Mouse (Mus musculus) lung, adult 2 months (tissue): Measurements from ENCODE around the gene Gimap1. TPM values are rescaled to one million over a fixed set of nuclear protein-coding genes. Genes with fewer than 3 reads are reported as not detected.

Experiments used
- DNase-seq: peaks from one replicate; pipeline ENCODE4 v3.0.0; 2022
- H3K4me1 ChIP-seq: fragments of 200-500 bp; 2 replicates; pipeline ENCODE4 v1.6.1; 2011; ENCODE audit warnings: low read length; ENCODE audit not compliant: control insufficient read depth, insufficient read depth
- H3K4me3 ChIP-seq: fragments of 200-500 bp; replicated peaks from 2 replicates; pipeline ENCODE3; 2011; ENCODE audit warnings: low read depth, mild to moderate bottlenecking, control low read depth, low read length; ENCODE audit errors: extremely low read depth
- CTCF ChIP-seq: fragments of 200-500 bp; IDR thresholded peaks from 2 replicates; pipeline ENCODE4 v1.5.1; 2011; ENCODE audit warnings: mild to moderate bottlenecking, low read length, control low read depth; ENCODE audit not compliant: insufficient read depth
- POLR2A ChIP-seq: fragments of 200-500 bp; IDR thresholded peaks from 2 replicates; pipeline ENCODE4 v1.6.1; 2011; ENCODE audit warnings: low read depth, mild to moderate bottlenecking, control low read depth, low read length, borderline replicate concordance; ENCODE audit errors: extremely low read depth
- WGBS: fragments of 180-500 bp; shearing (Covaris S2); methylation state at CpG from one replicate; pipeline ENCODE4 v1.1.7; 2018; 5-methylcytosine and 5-hydroxymethylcytosine counted together
- polyA plus RNA-seq: library from polyadenylated mRNA; depleted of rRNA; stranded (reverse); fragments of >200 nt; gene quantifications from 2 replicates; pipeline ENCODE4 v1.2.3, GENCODE M21; 2012

Gimap1 gene
- polyA plus RNA-seq, 1 experiment, result 29.9 TPM

DNA sequence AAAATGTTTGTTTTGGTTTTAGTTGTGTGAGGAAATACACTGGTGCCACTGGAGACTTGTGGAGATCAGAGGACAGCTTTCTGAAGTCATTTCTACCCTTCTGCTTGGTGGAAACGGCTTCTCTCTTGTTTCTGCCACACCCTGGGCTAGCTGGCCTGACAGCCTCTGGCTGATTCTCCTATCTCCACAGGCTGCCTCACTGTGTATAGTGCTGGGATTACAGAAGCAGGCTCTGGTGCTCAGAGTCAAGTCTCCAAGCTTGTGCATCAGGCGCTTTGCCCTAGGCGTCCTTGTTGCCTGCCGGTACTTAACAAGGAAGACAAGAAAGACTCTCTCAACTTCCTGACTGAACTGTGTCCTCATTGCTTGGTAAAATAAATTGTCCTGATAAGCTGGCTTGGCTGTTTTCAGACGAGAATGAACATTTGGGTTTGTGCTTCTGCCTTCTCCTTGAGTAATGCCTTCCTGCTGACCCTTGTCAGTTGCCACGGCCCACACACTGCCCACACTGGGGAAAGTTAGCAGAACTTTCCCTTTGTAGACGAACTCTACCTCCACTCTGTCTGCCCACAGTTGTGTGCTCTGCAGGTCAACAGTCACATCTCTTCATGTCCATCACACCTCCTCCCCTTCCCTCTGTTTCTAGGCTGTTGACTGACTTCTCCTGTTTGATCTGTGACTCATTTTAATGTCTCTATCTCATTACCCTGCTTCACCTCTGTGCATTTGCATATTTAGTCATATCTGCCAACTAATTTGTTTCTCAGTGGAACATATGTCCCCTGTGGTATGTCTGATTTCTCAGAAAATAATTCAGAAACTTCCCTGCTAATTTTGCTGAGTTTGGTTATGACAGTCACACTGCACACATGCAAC, 8.5 kb downstream of the Gimap1 start:
- DNase-seq, result no peak
- WGBS, result 17% methylated on average over 7 of the region's 7 CpGs
- TF ChIP-seq POLR2A (0 out of 2 replicates have a peak, but pooled peaks have one; percentile 21), CTCF (no peak)

DNA sequence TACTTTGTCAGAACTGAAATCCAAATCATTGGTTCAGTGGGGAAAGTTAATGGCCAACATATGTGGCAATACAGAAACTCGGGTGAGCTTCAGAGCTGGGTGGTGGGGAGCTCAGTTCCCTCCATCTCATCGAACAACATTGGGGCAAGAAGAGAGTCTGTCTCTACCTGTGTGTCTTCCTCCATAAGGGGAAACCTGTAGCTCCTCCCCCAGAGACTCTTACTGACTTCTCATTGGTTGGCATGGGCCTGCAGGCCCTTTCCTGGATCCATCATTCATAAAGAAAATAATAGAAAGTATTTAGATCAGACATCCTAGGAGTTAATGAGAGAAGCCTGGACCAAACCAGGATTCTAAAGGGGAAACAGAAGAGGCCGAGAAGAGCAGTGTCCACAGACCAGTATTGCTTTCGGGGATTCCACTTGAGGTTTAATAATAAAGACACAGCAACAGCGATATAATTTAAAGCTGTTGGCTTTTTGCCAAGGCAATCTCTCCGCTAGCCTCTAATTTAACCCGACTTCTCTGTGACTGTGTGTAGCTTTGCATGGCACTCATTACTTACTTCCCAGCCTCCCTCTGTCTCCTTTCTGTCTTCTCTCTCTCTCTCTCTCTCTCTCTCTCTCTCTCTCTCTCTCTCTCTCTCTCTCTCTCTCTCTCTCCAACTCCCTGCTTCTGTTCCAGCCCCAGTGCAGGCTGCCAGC, 24.9 kb downstream of the Gimap1 start:
- WGBS, result 64% methylated on average over 7 of the region's 7 CpGs
- Histone ChIP-seq H3K4me1 (no peaks in the 10 kb centered on the region), H3K4me3 (no peak overlapping the region)
- TF ChIP-seq CTCF, result no peak
- TF ChIP-seq POLR2A, result no peak
- DNase-seq, result no peak

More for the DNA sequence above, 8.5 kb downstream of the Gimap1 start:
- H3K4me3 ChIP-seq, result peak overlapping the region; percentile 58
- peaks cover 11% of the 10 kb centered on the region for H3K4me1 ChIP-seq

DNA sequence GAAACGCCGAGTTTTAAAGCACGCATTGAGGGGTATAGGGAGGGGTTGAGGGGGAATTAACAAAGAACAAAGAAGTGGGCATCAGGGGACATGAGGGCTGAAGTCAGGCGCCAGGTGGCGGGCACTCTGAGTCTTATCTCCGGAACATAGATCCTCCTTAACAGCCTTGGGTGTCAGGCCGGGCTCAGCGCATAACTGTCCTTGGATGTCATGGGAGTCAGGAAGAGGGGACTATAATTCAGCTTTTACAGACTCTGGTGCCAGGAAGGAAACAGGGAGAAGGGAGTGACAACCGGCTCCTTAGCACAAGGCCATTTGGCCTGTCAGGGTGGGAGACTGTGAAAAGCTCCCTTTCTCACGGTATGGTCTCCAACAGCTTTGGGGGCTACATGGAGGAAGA, 25.6 kb downstream of the Gimap1 start:
- TF ChIP-seq POLR2A (no peak), CTCF (no peak)
- no peak overlapping the region for H3K4me3 ChIP-seq
- no peaks in the 10 kb centered on the region for H3K4me1 ChIP-seq
- WGBS, result 88% methylated on average over 10 of the region's 10 CpGs
- no peak for DNase-seq

DNA sequence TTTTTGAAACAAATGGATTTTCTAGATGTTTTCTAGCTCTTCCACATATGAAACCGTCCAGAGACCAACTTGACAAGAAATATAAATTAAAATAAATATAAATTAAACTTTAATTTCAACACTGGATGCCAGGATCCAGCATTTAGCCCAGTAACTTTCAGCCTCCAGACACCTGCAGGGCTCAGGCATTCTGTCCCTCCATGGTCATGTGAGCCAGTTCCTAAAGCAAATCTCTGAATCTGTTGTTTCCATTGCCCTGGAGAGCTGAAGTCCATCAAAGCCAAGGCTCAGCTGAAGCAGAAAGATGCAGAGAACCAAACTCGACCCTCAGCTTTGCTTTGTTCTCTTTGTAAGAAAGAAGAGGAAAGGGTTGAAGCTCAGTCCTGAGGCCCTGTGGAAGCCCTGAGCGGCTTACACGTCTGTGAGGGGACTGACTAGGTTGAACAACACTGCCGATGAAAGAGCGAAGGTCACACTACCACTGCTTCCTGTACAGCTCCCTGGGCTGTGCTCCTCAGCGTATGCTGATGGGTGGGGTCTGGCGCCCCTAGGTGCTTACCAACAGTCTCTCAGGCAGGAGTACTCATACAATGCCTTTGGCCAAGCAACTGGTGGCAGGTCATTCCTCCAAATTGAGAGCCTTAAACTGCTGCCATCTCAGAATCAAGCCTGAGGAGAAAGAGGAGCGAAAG, 29.5 kb downstream of the Gimap1 start:
- TF ChIP-seq POLR2A (no peak), CTCF (no peak)
- Histone ChIP-seq H3K4me1 (no peaks in the 10 kb centered on the region), H3K4me3 (no peak overlapping the region)
- DNase-seq, result no peak
- WGBS, result 54% methylated on average over 9 of the region's 9 CpGs

DNA sequence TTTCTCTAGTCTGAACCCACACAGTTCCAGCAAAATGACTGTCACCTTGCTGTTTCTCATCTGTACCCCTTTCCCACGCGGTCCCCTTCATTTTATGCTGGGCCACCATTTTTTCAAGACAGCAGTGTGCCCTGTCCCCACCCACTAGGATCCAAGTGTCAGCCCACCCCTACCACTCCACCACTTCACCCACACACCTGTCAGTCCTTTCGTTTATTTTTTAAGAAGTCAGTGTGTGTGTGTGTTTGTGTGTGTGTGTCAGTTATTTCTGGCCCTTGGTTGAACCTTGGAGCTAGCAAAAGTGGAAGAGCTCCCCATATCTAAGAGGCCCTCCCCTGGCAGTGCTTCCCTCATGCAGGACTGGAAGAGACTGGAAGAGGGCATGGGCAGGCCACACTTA, 30.1 kb downstream of the Gimap1 start:
- TF ChIP-seq POLR2A (no peak), CTCF (no peak)

DNA sequence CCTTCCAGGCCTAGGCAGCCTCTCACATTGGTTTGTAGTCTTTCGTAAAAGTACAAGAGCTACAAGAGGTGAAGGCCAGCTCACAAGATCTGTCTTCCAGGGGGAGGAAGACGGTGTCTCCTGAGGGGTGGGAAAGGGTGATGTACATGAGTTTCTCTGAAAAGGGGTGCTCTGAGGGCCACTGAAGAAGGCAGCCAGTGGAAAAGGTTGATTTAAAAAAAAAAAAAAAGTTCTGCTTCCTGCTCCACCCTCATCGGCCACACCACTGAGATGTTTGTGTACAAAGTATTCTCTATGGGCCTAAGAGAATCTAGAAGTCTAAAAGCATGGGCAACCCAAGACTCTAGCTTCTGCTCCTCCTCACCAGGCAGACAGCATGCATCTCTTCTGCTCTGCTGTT, 31.8 kb downstream of the Gimap1 start, which contains the start of gene Gimap3:
Gimap3 (minus strand) TSS at position 156 of the 400 bp plus-strand sequence.
- TF ChIP-seq CTCF (no peak), POLR2A (no peak)
- no peak for DNase-seq

More for the DNA sequence above, 30.1 kb downstream of the Gimap1 start:
- Histone ChIP-seq H3K4me3 (no peak overlapping the region), H3K4me1 (no peaks in the 10 kb centered on the region)
- no peak for DNase-seq
- 72% methylated on average over 3 of the region's 3 CpGs for WGBS

DNA sequence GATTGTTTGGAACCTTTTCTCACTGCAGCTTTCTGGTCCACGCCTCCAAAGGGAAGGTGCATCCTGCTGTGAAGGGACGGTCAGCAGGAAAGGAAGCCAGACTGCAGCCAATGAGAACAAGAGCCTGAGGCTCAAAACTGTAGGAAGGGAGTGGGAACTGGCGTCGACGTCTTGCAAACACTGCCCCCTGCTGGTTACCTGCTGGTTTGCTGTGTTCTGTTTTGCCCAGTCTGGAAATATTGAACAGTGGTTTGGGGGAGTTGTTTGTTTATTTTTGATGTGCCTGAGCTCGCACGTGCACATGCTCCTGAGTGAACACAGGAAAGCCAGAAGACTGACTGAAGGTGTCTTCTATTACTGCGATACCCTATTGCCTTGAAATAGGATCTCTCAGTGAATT, 33.2 kb downstream of the Gimap1 start:
- TF ChIP-seq CTCF (peak; percentile 95), POLR2A (no peak)
- 7% methylated on average over 8 of the region's 8 CpGs for WGBS
- Histone ChIP-seq H3K4me3 (no peak overlapping the region), H3K4me1 (no peaks in the 10 kb centered on the region)
- peak; percentile 79 for DNase-seq

More for the DNA sequence above, 31.8 kb downstream of the Gimap1 start, which contains the start of gene Gimap3:
- H3K4me3 ChIP-seq, result peak within 1 kb of the TSS; percentile 40
- H3K4me1 ChIP-seq, result no peaks in the 10 kb centered on the region
- 67% methylated on average over 3 of the region's 3 CpGs for WGBS

DNA sequence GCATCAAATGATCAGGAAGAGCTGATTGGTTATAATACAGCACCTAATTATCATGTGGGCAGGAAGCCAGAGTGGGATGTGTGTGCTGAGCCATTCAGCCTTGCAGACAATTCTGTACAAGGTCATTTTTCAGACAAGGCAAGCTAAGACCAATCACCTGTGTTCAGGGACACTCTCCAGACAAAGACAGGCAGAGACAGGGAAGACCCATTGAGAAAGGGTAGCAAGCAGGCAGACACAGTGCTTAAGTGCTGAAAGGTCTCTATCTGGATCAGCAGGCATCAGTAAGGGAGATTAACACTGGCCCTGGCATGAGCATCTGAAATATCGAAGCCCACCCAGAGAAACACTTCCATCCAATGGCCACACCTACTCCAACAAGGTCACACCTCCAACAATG, 45.6 kb downstream of the Gimap1 start:
- TF ChIP-seq CTCF, result no peak
- TF ChIP-seq POLR2A, result no peak
- Histone ChIP-seq H3K4me3 (no peak overlapping the region), H3K4me1 (peaks cover 6% of the 10 kb centered on the region)
- no peak for DNase-seq
- WGBS, result 82% methylated on average over 1 of the region's 1 CpGs

DNA sequence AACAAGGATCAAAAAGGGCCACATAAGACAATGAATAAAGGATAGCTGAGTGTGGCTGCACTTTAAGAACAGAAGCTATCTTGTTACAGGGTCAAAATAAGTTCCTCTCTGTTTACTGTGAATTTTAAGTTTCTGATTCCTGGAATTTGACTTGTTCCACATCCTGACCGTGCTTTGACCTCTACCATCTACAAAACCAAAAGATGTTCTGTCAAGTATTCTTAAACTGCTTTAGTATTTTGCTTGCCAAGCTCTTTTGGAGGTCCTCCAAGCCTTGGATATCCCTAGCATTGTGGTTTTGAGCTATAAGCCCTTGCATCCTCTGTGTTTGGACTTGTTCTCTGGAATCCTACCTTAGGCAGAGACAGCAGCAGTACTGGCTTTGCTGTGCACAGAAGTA, 46.3 kb downstream of the Gimap1 start:
- WGBS, result 17% methylated on average over 1 of the region's 1 CpGs
- Histone ChIP-seq H3K4me3 (no peak overlapping the region), H3K4me1 (peaks cover 6% of the 10 kb centered on the region)
- no peak for TF ChIP-seq CTCF
- no peak for TF ChIP-seq POLR2A
- DNase-seq, result no peak
